Mouse (Mus musculus) embryonic facial prominence, embryonic 14.5 days (tissue): ENCODE measurements at regions not wholly inside any gene's neighbourhood (a gene's known extent, or its start where the extent isn't known, plus 50 kb on each side); places are given as distances from the start of the nearest gene placed in this dataset.
A peak's percentile ranks its signal among the peaks of the same experiment; 100 is the strongest.

Experiments
- ATAC-seq: fragments of 200-750 bp; cut with Nextera tagmentation; 2 replicates; pipeline ENCODE4 v1.8.0; 2017; ENCODE audit warnings: low read depth, moderate number of reproducible peaks, moderate TSS enrichment
- DNase-seq: peaks from one replicate; pipeline ENCODE4 v3.0.0-alpha.2; 2015; ENCODE audit warnings: low spot score
- H3K27ac ChIP-seq: fragments of 300-500 bp; sonication (generic); replicated peaks from 2 replicates; pipeline ENCODE4 v1.5.1; 2014; ENCODE audit warnings: low read depth, mild to moderate bottlenecking, low read length, moderate library complexity
- H3K27me3 ChIP-seq: fragments of 300-500 bp; sonication (generic); replicated peaks from 2 replicates; pipeline ENCODE4 v1.6.1; 2014; ENCODE audit warnings: low read length; ENCODE audit not compliant: control insufficient read depth, insufficient read depth
- H3K36me3 ChIP-seq: fragments of 300-500 bp; sonication (generic); 2 replicates; pipeline ENCODE4 v1.6.1; 2014; ENCODE audit warnings: low read length, mixed read lengths; ENCODE audit not compliant: control insufficient read depth, insufficient read depth
- H3K4me1 ChIP-seq: fragments of 300-500 bp; sonication (generic); 2 replicates; pipeline ENCODE4 v1.6.1; 2014; ENCODE audit warnings: antibody characterized with exemption, low read length; ENCODE audit not compliant: control insufficient read depth, insufficient read depth
- H3K4me2 ChIP-seq: fragments of 300-500 bp; sonication (generic); 2 replicates; pipeline ENCODE4 v1.6.1; 2014; ENCODE audit warnings: low read depth, mild to moderate bottlenecking, low read length, moderate library complexity, mixed read lengths
- H3K4me3 ChIP-seq: fragments of 300-500 bp; sonication (generic); 2 replicates; pipeline ENCODE4 v1.5.1; 2014; ENCODE audit warnings: low read depth, mild to moderate bottlenecking, low read length
- H3K9ac ChIP-seq: fragments of 300-500 bp; sonication (generic); 2 replicates; pipeline ENCODE4 v1.6.1; 2014; ENCODE audit warnings: low read depth, mild to moderate bottlenecking, low read length, moderate library complexity, mixed read lengths
- H3K9me3 ChIP-seq: fragments of 300-500 bp; sonication (generic); 2 replicates; pipeline ENCODE4 v1.6.1; 2016; ENCODE audit warnings: low read length; ENCODE audit not compliant: control insufficient read depth
- WGBS: fragments of 180-500 bp; shearing (Covaris S2); extraction: QIAGEN DNeasy Blood & Tissue Kit; methylation state at CpG from one replicate; pipeline ENCODE4 v1.1.7; 2014; 5-methylcytosine and 5-hydroxymethylcytosine counted together

DNA sequence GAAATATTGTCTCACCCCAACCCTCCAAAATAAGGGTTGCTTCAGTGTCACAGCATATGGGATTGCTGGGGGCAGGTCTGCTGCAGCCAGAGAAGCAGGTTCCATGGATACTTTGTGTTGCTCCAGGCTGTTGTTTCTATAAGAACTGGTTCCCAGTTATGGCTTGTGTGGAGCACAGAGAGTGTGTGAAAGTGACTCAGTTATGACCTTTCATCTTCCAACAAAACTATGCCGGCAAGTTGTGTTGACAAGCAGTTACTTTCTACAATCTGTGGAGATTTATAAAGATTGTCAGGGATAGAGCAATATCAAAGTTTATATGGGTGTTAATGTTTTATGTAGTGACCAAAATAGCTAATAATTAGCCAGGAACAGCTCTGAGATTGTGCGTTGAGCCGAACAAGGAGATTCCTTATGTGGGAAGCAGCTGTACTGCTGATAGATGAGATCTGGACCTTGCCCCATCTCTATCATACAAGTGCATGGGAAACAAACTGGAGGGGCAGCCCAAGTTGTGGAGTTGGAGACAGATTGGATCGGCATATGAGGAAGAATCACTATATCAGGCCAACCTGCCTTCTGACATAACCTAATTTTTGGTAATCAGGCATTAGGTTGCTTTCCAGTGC, 305.1 kb downstream of the Zfp619 start:
- Histone ChIP-seq H3K27me3 (no peaks in the 10 kb centered on the region), H3K36me3 (no peaks in the 10 kb centered on the region), H3K4me2 (no peak overlapping the region), H3K4me3 (no peak overlapping the region), H3K4me1 (no peaks in the 10 kb centered on the region), H3K27ac (no peak overlapping the region), H3K9ac (no peak overlapping the region), H3K9me3 (no peaks in the 10 kb centered on the region)
- DNase-seq = no peak
- ATAC-seq = no peak
- 87% methylated on average over 4 of the region's 4 CpGs for WGBS

DNA sequence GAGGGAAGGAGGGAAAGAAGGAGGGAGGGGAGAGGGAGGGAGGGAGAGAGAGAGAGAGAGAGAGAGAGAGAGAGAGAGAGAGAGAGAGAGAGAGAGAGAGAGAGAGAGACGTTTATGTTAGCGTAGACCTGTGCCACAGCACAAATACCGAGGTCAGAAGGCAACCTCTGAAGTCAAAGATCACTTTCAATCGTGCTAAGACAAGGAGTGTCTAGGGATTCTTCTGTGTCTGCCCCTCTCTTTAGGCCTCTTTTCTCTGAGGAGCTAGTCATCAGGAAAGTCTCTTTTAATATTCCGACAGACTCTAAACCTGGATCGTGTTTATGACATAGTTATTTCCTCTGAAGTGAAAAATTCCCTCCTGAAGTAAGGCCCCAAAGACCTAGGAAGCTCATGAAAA, 310.8 kb downstream of the Zfp619 start:
- DNase-seq (no peak), ATAC-seq (no peak)
- WGBS = 52% methylated on average over 6 of the region's 6 CpGs
- Histone ChIP-seq H3K9me3 (no peaks in the 10 kb centered on the region), H3K27me3 (no peaks in the 10 kb centered on the region), H3K36me3 (no peaks in the 10 kb centered on the region), H3K27ac (no peak overlapping the region), H3K4me1 (no peaks in the 10 kb centered on the region), H3K4me2 (no peak overlapping the region), H3K9ac (no peak overlapping the region), H3K4me3 (no peak overlapping the region)

DNA sequence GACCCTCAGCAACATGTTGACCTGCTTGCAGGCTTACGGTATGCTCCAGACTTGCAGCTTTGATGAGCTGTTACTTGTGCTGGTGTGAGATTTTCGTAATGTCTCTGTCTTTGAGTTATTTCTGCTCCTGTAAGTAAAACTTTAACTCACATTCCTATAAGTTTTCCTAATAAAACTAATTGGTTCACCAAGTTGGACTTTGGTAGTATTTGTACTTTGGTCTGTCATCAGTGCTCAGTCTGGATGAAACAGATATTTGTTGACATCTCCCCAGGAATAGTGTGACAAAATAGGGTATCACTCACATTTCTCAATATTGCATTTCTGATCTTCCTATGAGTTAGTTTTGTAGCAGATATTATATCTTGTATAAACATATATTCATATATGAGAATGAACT, 313.3 kb downstream of the Zfp619 start:
- H3K9me3 ChIP-seq = no peaks in the 10 kb centered on the region
- no peaks in the 10 kb centered on the region for H3K4me1 ChIP-seq
- ATAC-seq = no peak
- H3K4me2 ChIP-seq = no peak overlapping the region
- WGBS = 88% methylated on average over 2 of the region's 2 CpGs
- H3K4me3 ChIP-seq = no peak overlapping the region
- no peak overlapping the region for H3K27ac ChIP-seq
- H3K27me3 ChIP-seq = no peaks in the 10 kb centered on the region
- no peak overlapping the region for H3K9ac ChIP-seq
- DNase-seq = no peak
- no peaks in the 10 kb centered on the region for H3K36me3 ChIP-seq

DNA sequence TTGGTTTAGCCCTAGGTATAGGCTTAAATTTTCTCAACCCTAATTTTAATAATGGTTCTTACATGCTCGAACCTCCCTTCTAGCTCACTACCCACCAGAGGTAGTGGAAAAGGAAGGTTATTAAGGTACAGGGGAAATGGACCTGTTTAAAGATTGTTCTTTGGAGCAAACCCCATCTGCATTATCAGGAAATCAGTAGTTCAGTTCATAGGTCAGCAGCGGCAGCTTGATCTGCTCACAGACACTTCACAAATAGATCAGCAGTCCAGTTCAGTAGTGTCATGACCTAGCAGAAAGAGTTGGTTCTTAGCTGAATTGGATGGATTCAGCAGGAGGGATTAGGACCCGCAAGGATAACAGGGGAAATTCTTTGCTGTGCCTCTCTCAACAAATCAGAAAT, 324.4 kb downstream of the Zfp619 start:
- no peak overlapping the region for H3K9ac ChIP-seq
- H3K27ac ChIP-seq = no peak overlapping the region
- no peaks in the 10 kb centered on the region for H3K9me3 ChIP-seq
- H3K27me3 ChIP-seq = no peaks in the 10 kb centered on the region
- H3K4me3 ChIP-seq = no peak overlapping the region
- ATAC-seq (no peak), DNase-seq (no peak)
- no peaks in the 10 kb centered on the region for H3K4me1 ChIP-seq
- whole genome bisulfite sequencing = 78% methylated on average over 3 of the region's 3 CpGs
- H3K36me3 ChIP-seq = no peaks in the 10 kb centered on the region
- no peak overlapping the region for H3K4me2 ChIP-seq

DNA sequence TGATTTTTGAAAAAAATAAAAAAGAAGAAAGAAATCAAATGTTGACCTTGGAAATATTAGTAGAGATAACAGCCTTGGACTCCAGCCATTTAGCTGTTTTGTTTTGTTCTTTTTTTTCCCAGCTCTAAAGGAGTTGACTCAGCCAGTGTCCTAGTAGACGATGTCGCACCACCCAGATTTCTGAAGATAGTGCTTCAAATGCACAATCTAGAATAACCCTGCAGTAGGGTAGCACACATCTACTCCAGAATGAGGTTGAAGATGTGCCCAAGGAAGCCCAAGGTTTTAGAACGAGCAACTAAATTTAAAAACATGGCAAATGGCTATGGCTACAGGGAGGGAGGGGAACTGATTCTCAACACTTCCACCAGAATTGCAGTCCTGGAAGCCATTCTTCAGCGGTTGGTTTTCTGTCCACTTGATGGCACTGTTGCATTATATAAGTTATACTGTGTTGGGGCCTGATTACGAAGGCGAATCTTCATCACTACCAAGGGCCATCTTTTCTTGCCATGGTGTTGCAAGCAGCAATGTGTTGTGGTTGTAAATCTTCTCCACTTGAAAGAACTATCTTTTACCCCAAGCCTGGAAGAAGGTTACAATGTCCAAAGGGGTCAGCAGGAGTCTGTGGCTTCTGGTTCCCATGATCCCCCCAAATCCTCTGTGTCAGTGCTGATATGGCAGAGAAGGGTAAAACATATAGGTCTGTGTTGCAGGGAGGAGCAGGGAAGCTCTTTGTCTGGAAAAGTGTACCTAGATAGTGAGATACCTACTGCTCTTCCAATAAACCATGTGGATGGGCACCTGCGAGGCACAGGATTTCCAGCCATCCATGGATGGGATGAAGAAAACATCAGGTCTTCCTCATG, 330.6 kb downstream of the Zfp619 start:
- Histone ChIP-seq H3K4me3 (no peak overlapping the region), H3K27me3 (no peaks in the 10 kb centered on the region), H3K4me2 (no peak overlapping the region), H3K27ac (no peak overlapping the region), H3K9me3 (no peaks in the 10 kb centered on the region), H3K4me1 (no peaks in the 10 kb centered on the region), H3K9ac (no peak overlapping the region), H3K36me3 (no peaks in the 10 kb centered on the region)
- WGBS = 48% methylated on average over 7 of the region's 7 CpGs
- ATAC-seq (peak; percentile 44; the same call in 1 of the 2 replicates), DNase-seq (peak; percentile 64)

DNA sequence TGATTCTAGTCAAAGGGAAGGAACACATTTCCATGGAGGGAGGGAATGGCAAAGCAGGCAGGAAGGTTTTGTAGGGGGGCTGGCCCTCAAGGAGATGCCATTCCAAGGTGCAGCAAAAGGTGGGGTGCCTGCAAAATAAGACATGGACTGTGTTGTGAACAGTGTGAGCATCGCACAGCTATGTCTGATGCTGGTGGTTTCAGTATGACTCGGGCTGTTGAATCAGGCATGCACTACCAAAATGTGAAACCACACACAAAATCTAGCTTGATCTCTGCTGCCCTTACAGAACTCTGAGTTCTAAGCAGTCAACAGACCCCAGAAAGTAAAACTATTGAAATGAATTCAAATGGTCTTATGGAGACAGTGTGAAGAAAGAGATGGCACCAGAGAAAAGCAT, 339.7 kb downstream of the Zfp619 start:
- H3K27ac ChIP-seq = no peak overlapping the region
- H3K4me1 ChIP-seq = no peaks in the 10 kb centered on the region
- no peak overlapping the region for H3K9ac ChIP-seq
- 89% methylated on average over 2 of the region's 2 CpGs for WGBS
- no peaks in the 10 kb centered on the region for H3K27me3 ChIP-seq
- H3K4me2 ChIP-seq = no peak overlapping the region
- H3K9me3 ChIP-seq = no peaks in the 10 kb centered on the region
- no peak overlapping the region for H3K4me3 ChIP-seq
- ATAC-seq (no peak), DNase-seq (no peak)
- H3K36me3 ChIP-seq = no peaks in the 10 kb centered on the region

DNA sequence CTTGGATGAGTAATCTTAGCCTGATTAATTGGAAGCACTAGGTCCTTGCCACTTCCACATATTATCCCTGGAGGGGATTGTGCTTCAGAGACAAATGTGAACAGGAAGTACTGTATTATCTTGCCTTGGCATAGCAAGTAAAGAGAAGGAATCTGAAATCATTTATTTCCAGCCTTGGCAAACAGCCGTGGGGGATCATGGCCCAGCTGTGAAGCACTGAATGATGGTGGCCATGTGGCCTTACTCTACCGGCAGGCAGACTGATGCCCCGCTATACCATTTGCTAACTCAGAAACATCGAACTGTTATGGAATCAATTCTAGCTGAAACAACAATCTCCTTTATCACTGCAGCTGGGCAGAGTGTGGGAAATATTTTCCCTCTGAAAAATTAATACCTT, 345.3 kb downstream of the Zfp619 start:
- Histone ChIP-seq H3K27ac (no peak overlapping the region), H3K4me1 (no peaks in the 10 kb centered on the region), H3K27me3 (no peaks in the 10 kb centered on the region), H3K36me3 (no peaks in the 10 kb centered on the region), H3K9me3 (no peaks in the 10 kb centered on the region), H3K4me2 (no peak overlapping the region), H3K9ac (no peak overlapping the region), H3K4me3 (no peak overlapping the region)
- no peak for ATAC-seq
- peak; percentile 45 for DNase-seq
- 25% methylated on average over 4 of the region's 4 CpGs for WGBS

DNA sequence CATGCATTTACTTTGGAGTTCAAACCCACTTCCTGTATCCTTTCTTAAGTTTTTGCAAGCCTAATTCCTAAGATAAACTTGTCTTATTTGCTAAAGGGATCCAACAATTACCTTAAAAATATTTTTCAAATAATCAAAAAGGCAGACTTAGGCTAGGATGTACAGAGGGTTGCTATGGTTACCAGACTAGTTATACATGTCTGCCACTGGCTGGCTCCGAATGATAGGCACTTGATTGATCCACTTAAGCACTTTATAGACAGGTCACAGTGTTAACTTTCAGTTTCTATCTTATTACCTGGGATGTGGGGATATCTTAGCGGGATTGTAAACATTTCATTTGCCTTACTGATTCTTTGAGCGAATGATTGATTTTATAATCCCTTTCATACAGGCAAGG, 346.6 kb downstream of the Zfp619 start:
- H3K4me1 ChIP-seq = no peaks in the 10 kb centered on the region
- H3K36me3 ChIP-seq = no peaks in the 10 kb centered on the region
- no peak overlapping the region for H3K4me2 ChIP-seq
- H3K4me3 ChIP-seq = no peak overlapping the region
- H3K9me3 ChIP-seq = no peaks in the 10 kb centered on the region
- no peaks in the 10 kb centered on the region for H3K27me3 ChIP-seq
- no peak for DNase-seq
- 70% methylated on average over 3 of the region's 3 CpGs for WGBS
- no peak overlapping the region for H3K9ac ChIP-seq
- no peak overlapping the region for H3K27ac ChIP-seq
- no peak for ATAC-seq

DNA sequence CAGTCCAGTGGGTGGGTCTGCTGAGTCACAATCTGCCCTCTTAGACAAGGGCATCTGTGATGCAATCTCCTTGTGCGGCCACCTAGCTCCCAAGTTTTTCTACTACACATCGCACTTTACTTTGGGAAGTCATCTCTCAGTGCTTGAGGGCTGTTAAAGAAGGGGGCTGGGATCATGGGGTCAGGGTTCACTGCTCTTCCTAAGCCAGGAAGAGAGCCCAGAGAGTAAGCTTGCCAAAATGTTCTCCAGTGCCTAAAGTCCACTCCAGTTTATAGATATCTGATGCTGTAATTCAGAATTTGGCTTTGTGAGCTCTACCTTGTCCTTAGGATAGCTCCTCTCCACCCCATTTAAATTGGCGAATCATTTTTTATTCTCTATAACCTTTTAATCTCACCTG, 347.2 kb downstream of the Zfp619 start:
- no peaks in the 10 kb centered on the region for H3K4me1 ChIP-seq
- H3K36me3 ChIP-seq = no peaks in the 10 kb centered on the region
- no peak overlapping the region for H3K4me2 ChIP-seq
- H3K27me3 ChIP-seq = no peaks in the 10 kb centered on the region
- no peak overlapping the region for H3K9ac ChIP-seq
- H3K4me3 ChIP-seq = no peak overlapping the region
- DNase-seq = no peak
- WGBS = 61% methylated on average over 3 of the region's 3 CpGs
- no peaks in the 10 kb centered on the region for H3K9me3 ChIP-seq
- ATAC-seq = no peak
- H3K27ac ChIP-seq = no peak overlapping the region
